In the genomic region with DNA sequence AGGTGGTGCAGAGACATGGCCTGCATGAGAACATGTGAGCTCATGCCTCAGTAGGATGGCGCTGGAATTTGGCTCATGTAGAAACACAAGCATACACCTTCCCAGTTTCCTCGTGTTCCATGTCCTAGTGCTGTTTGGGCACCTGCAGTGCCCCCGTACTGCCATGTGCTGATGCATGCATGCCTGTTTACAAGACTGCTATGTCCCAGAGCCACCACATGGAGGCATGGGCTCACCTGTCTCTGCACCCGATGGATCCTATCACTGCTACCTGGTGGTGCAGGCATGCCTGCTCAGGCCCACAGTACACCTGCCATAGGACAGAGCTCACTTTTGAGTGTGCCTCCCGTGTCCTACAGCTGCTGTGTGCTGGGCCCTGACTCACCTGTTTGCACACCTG, we compare ENCODE assay signal across 27 mouse cellular contexts. TPM values are rescaled to one million over a fixed set of nuclear protein-coding genes. Genes with fewer than 3 reads are reported as not detected.
DNase-seq lines count a peak whose midpoint lies in the region; ATAC-seq and TF ChIP-seq lines count a peak whose summit lies in the region.
"Had no signal": no experiment of that assay in that cellular context is flagged by ENCODE, and none has a peak within 500 bp of the region (broad histone marks: within the 10 kb centered on the region; RNA-seq: fewer than 3 reads in every experiment).

No protein-coding gene starts in this region.

- TF ChIP-seq CTCF in forebrain, postnatal 0 days (IDR thresholded peaks at IDR 0.05; ENCODE audit: low read depth), result peak; percentile 44; the same call in 1 of the 2 replicates
- TF ChIP-seq CTCF in layer of hippocampus, adult 2 months (conservative IDR thresholded peaks at IDR 0.05), result peak; percentile 52
- peak; percentile 50 for TF ChIP-seq CTCF in lung, embryonic 14.5 days (IDR thresholded peaks at IDR 0.05; ENCODE audit: low read depth)
- peak; percentile 56 for TF ChIP-seq CTCF in stomach, postnatal 0 days (IDR thresholded peaks at IDR 0.05; ENCODE audit: low read depth)

- no peaks in the 10 kb centered on the region for H3K36me3 ChIP-seq in forebrain, postnatal 0 days (ENCODE audit: insufficient read depth)
- no peaks in the 10 kb centered on the region for H3K36me3 ChIP-seq in forebrain, embryonic 16.5 days (ENCODE audit: control insufficient read depth, insufficient read depth)
- no peaks in the 10 kb centered on the region for H3K36me3 ChIP-seq in lung, embryonic 14.5 days (ENCODE audit: insufficient read depth)
- H3K36me3 ChIP-seq in stomach, postnatal 0 days (ENCODE audit: control insufficient read depth, insufficient read depth, low read length), result no peaks in the 10 kb centered on the region
- H3K36me3 ChIP-seq: embryonic facial prominence, embryonic 10.5 days; forebrain, embryonic 10.5 days; heart, embryonic 15.5 days; intestine, embryonic 15.5 days; limb, embryonic 13.5 days; neural tube, embryonic 15.5 days had no signal

- no peak for ATAC-seq in forebrain, postnatal 0 days
- ATAC-seq in forebrain, embryonic 16.5 days, result no peak
- no peak for ATAC-seq in lung, embryonic 14.5 days (ENCODE audit: insufficient read depth)
- no peak for ATAC-seq in stomach, postnatal 0 days (ENCODE audit: low FRiP score, low TSS enrichment)
- ATAC-seq: CD4-positive, CD25-positive, alpha-beta regulatory T cell, adult 4 months; intestine, embryonic 15.5 days had no signal

- no peak overlapping the region for H3K4me2 ChIP-seq in forebrain, postnatal 0 days (ENCODE audit: low read depth)
- no peak overlapping the region for H3K4me2 ChIP-seq in forebrain, embryonic 16.5 days (ENCODE audit: low read length)
- no peak overlapping the region for H3K4me2 ChIP-seq in lung, embryonic 14.5 days
- no peak overlapping the region for H3K4me2 ChIP-seq in stomach, postnatal 0 days (replicated peaks; ENCODE audit: low read depth)
- H3K4me2 ChIP-seq: heart, embryonic 15.5 days; hindbrain, embryonic 14.5 days; intestine, embryonic 15.5 days; limb, embryonic 13.5 days; midbrain, embryonic 11.5 days; neural tube, embryonic 15.5 days had no signal

- H3K27me3 ChIP-seq in forebrain, postnatal 0 days (ENCODE audit: insufficient read depth, low read length), result no peaks in the 10 kb centered on the region
- no peaks in the 10 kb centered on the region for H3K27me3 ChIP-seq in forebrain, embryonic 16.5 days (replicated peaks; ENCODE audit: control insufficient read depth, insufficient read depth, low read length)
- no peaks in the 10 kb centered on the region for H3K27me3 ChIP-seq in lung, embryonic 14.5 days (ENCODE audit: insufficient read depth, low read length)
- no peaks in the 10 kb centered on the region for H3K27me3 ChIP-seq in stomach, postnatal 0 days (ENCODE audit: control insufficient read depth, insufficient read depth, low read length)
- H3K27me3 ChIP-seq: intestine, embryonic 15.5 days; limb, embryonic 13.5 days; neural tube, embryonic 15.5 days had no signal

- no peak overlapping the region for H3K27ac ChIP-seq in forebrain, postnatal 0 days (ENCODE audit: low read depth, low read length)
- H3K27ac ChIP-seq in forebrain, embryonic 16.5 days (ENCODE audit: low read length), result no peak overlapping the region
- no peak overlapping the region for H3K27ac ChIP-seq in layer of hippocampus, adult 2 months
- H3K27ac ChIP-seq in lung, embryonic 14.5 days (ENCODE audit: low read depth), result no peak overlapping the region
- no peak overlapping the region for H3K27ac ChIP-seq in stomach, postnatal 0 days (replicated peaks)
- H3K27ac ChIP-seq: embryonic facial prominence, embryonic 10.5 days; forebrain, embryonic 10.5 days; gastrocnemius, adult 2 months; heart, embryonic 15.5 days; hindbrain, embryonic 14.5 days; intestine, embryonic 15.5 days; limb, embryonic 13.5 days; neural tube, embryonic 15.5 days had no signal

- H3K4me1 ChIP-seq in forebrain, postnatal 0 days (ENCODE audit: insufficient read depth), result peaks cover 7% of the 10 kb centered on the region; the same call in 1 of the 2 replicates
- peaks cover 7% of the 10 kb centered on the region for H3K4me1 ChIP-seq in forebrain, embryonic 16.5 days (replicated peaks; ENCODE audit: control insufficient read depth, insufficient read depth, low read length)
- H3K4me1 ChIP-seq in lung, embryonic 14.5 days (ENCODE audit: insufficient read depth), result no peaks in the 10 kb centered on the region
- no peaks in the 10 kb centered on the region for H3K4me1 ChIP-seq in stomach, postnatal 0 days (replicated peaks; ENCODE audit: control insufficient read depth, insufficient read depth)
- H3K4me1 ChIP-seq: embryonic facial prominence, embryonic 10.5 days; forebrain, embryonic 10.5 days; heart, embryonic 15.5 days; intestine, embryonic 15.5 days; limb, embryonic 13.5 days; neural tube, embryonic 15.5 days had no signal

- H3K9me3 ChIP-seq in forebrain, postnatal 0 days (ENCODE audit: low read length), result no peaks in the 10 kb centered on the region
- H3K9me3 ChIP-seq in forebrain, embryonic 16.5 days (ENCODE audit: control insufficient read depth, low read length), result no peaks in the 10 kb centered on the region
- H3K9me3 ChIP-seq in lung, embryonic 14.5 days (ENCODE audit: low read depth, low read length), result no peaks in the 10 kb centered on the region
- H3K9me3 ChIP-seq in stomach, postnatal 0 days (ENCODE audit: control insufficient read depth, low read length), result no peaks in the 10 kb centered on the region
- H3K9me3 ChIP-seq: embryonic facial prominence, embryonic 10.5 days; forebrain, embryonic 10.5 days; heart, embryonic 15.5 days; intestine, embryonic 15.5 days; limb, embryonic 13.5 days; neural tube, embryonic 15.5 days had no signal

- DNase-seq in forebrain, postnatal 0 days, result no peak
- DNase-seq in layer of hippocampus, adult 2 months (ENCODE audit: low spot score in 2 of 2), result no peak
- DNase-seq in layer of hippocampus, postnatal 25 days (ENCODE audit: extremely low spot score in 1 of 2, low spot score in 1 of 2), result no peak
- no peak for DNase-seq in lung, embryonic 14.5 days
- DNase-seq in lung, postnatal 25 days (ENCODE audit: low spot score), result no peak
- no peak for DNase-seq in stomach, postnatal 0 days (ENCODE audit: low spot score)
- DNase-seq: cerebellum, adult 11 months; cerebellum, adult 9-11 months; gastrocnemius, adult 2 months; heart, postnatal 4 days; kidney, postnatal 10 days; layer of hippocampus, postnatal 36 days; lung, adult 18-20 months; right cerebral cortex, adult 18-20 months; right cerebral cortex, postnatal 4 days; thymus, adult 2 months; thymus, postnatal 4 days had no signal

- no peak overlapping the region for H3K4me3 ChIP-seq in forebrain, postnatal 0 days (ENCODE audit: low read depth, low read length)
- H3K4me3 ChIP-seq in forebrain, embryonic 16.5 days (replicated peaks; ENCODE audit: low read length), result no peak overlapping the region
- H3K4me3 ChIP-seq in layer of hippocampus, adult 2 months, result no peak overlapping the region
- H3K4me3 ChIP-seq in lung, embryonic 14.5 days (ENCODE audit: low read depth, low read length), result no peak overlapping the region
- H3K4me3 ChIP-seq in stomach, postnatal 0 days (ENCODE audit: low read depth, low read length), result no peak overlapping the region
- H3K4me3 ChIP-seq: embryonic facial prominence, embryonic 10.5 days; forebrain, embryonic 10.5 days; gastrocnemius, adult 2 months; heart, embryonic 15.5 days; intestine, embryonic 15.5 days; limb, embryonic 13.5 days; neural tube, embryonic 15.5 days had no signal

- 72% methylated on average over 5 of the region's 5 CpGs for WGBS in forebrain, postnatal 0 days
- WGBS in forebrain, embryonic 16.5 days, result 72% methylated on average over 5 of the region's 5 CpGs
- WGBS in lung, embryonic 14.5 days, result 52% methylated on average over 5 of the region's 5 CpGs
- WGBS in stomach, postnatal 0 days, result 53% methylated on average over 5 of the region's 5 CpGs

- TF ChIP-seq EP300 in stomach, postnatal 0 days (optimal IDR thresholded peaks at IDR 0.05), result no peak

- no peak overlapping the region for H3K9ac ChIP-seq in forebrain, postnatal 0 days
- no peak overlapping the region for H3K9ac ChIP-seq in forebrain, embryonic 16.5 days (replicated peaks; ENCODE audit: low read depth, low read length)
- no peak overlapping the region for H3K9ac ChIP-seq in lung, embryonic 14.5 days
- H3K9ac ChIP-seq in stomach, postnatal 0 days (ENCODE audit: low read length), result no peak overlapping the region
- H3K9ac ChIP-seq: heart, embryonic 15.5 days; hindbrain, embryonic 14.5 days; intestine, embryonic 15.5 days; limb, embryonic 13.5 days; neural tube, embryonic 15.5 days had no signal

RNA-seq across cellular contexts. Expression of gene Gnaz, which starts 28.6 kb away (rescaled TPM):
- total RNA-seq in forebrain, postnatal 0 days (2014; rRNA removed), result 127 and 140 TPM in 2 replicates
- polyA plus RNA-seq in forebrain, postnatal 0 days (2015; fragmentation: Nextera tagmentation; extraction: Ambion mirVana), result 76.7 and 106 TPM in 2 replicates
- 43.9 and 54.3 TPM in 2 replicates for polyA plus RNA-seq in forebrain, embryonic 16.5 days (2015; fragmentation: Nextera tagmentation; extraction: Ambion mirVana)
- 100 to 1,000 TPM in 1 of 2 experiments, 10 to 100 TPM in 1; 96.7 to 106 TPM for total RNA-seq in layer of hippocampus, adult 2 months (2021)
- total RNA-seq in layer of hippocampus, postnatal 25 days (2021), result 100 to 1,000 TPM in 1 of 2 experiments, 10 to 100 TPM in 1; 99.3 to 109 TPM
- 2.9 and 3.2 TPM in 2 replicates for polyA plus RNA-seq in lung, embryonic 14.5 days (2014; fragmentation: Nextera tagmentation; extraction: Ambion mirVana)
- polyA plus RNA-seq in stomach, postnatal 0 days (2015; fragmentation: Nextera tagmentation; extraction: Ambion mirVana), result 3.4 and 3.9 TPM in 2 replicates
- polyA plus RNA-seq: CD4-positive, CD25-positive, alpha-beta regulatory T cell, adult 4 months had no signal
